Mouse (Mus musculus): ENCODE data around the gene Bbs2.

GRCm38 (mm10) chr8:94109396-94109795 lies 10.7 kb upstream of the Bbs2 start:
- TF ChIP-seq ETS1 (IDR thresholded peaks at IDR 0.05; ENCODE audit: low read depth, low read length) (no peak), MAFK (IDR thresholded peaks at IDR 0.05; ENCODE audit: borderline replicate concordance, low read depth, low read length) (no peak), CTCF (IDR thresholded peaks at IDR 0.05 in 2 of 3, conservative IDR thresholded peaks at IDR 0.05 in 1 of 3; ENCODE audit: control insufficient read depth in 1 of 3, insufficient read depth in 1 of 3, low read depth in 2 of 3, low read length in 3 of 3, poor library complexity in 1 of 3, severe bottlenecking in 1 of 3) (no peak)
